Mouse (Mus musculus): ENCODE measurements at regions not wholly inside any gene's neighbourhood (a gene's known extent, or its start where the extent isn't known, plus 50 kb on each side); places are given as distances from the start of the nearest gene placed in this dataset.

GRCm38 (mm10) chr2:74106472-74106871 lies 195.3 kb upstream of the Atp5g3 start:
- no peak for DNase-seq (ENCODE audit: low read depth, low spot score)

GRCm38 (mm10) chr2:74099671-74100372 lies 188.7 kb upstream of the Atp5g3 start:
- DNase-seq (ENCODE audit: low read depth, low spot score), result no peak

GRCm38 (mm10) chr2:74096809-74097208 lies 185.7 kb upstream of the Atp5g3 start:
- DNase-seq (ENCODE audit: low read depth, low spot score), result no peak

GRCm38 (mm10) chr2:74093494-74093893 lies 182.4 kb upstream of the Atp5g3 start:
- no peak for DNase-seq (ENCODE audit: low read depth, low spot score)

GRCm38 (mm10) chr2:74087375-74087774 lies 176.2 kb upstream of the Atp5g3 start:
- no peak for DNase-seq (ENCODE audit: low read depth, low spot score)

- no peak for DNase-seq (ENCODE audit: low read depth, low spot score)
Observed at GRCm38 (mm10) chr2:74084971-74085370, 173.8 kb upstream of the Atp5g3 start.

GRCm38 (mm10) chr2:74076774-74077173 lies 165.6 kb upstream of the Atp5g3 start:
- DNase-seq (ENCODE audit: low read depth, low spot score), result no peak

GRCm38 (mm10) chr2:74075566-74075965 lies 164.4 kb upstream of the Atp5g3 start:
- no peak for DNase-seq (ENCODE audit: low read depth, low spot score)

- no peak for DNase-seq (ENCODE audit: low read depth, low spot score)
Observed at GRCm38 (mm10) chr2:74073396-74073795, 162.3 kb upstream of the Atp5g3 start.

GRCm38 (mm10) chr2:74066652-74067051 lies 155.5 kb upstream of the Atp5g3 start:
- peak; percentile 68 for DNase-seq (ENCODE audit: low read depth, low spot score)

GRCm38 (mm10) chr2:74064369-74064768 lies 153.2 kb upstream of the Atp5g3 start:
- no peak for DNase-seq (ENCODE audit: low read depth, low spot score)

GRCm38 (mm10) chr2:74063777-74064176 lies 152.7 kb upstream of the Atp5g3 start:
- DNase-seq (ENCODE audit: low read depth, low spot score), result peak; percentile 46

GRCm38 (mm10) chr2:74063302-74063701 lies 152.2 kb upstream of the Atp5g3 start:
- no peak for DNase-seq (ENCODE audit: low read depth, low spot score)

GRCm38 (mm10) chr2:74042430-74042829 lies 131.3 kb upstream of the Atp5g3 start:
- no peak for DNase-seq (ENCODE audit: low read depth, low spot score)

- DNase-seq (ENCODE audit: low read depth, low spot score), result no peak
Observed at GRCm38 (mm10) chr2:74039580-74039979, 128.5 kb upstream of the Atp5g3 start.

GRCm38 (mm10) chr2:74036043-74036442 lies 124.9 kb upstream of the Atp5g3 start:
- DNase-seq (ENCODE audit: low read depth, low spot score), result no peak

- no peak for DNase-seq (ENCODE audit: low read depth, low spot score)
Observed at GRCm38 (mm10) chr2:74032177-74033021, 121.3 kb upstream of the Atp5g3 start.

GRCm38 (mm10) chr2:74029938-74030337 lies 118.8 kb upstream of the Atp5g3 start:
- DNase-seq (ENCODE audit: low read depth, low spot score), result no peak

- DNase-seq (ENCODE audit: low read depth, low spot score), result peak; percentile 50
Observed at GRCm38 (mm10) chr2:74027404-74028104, 116.4 kb upstream of the Atp5g3 start.

GRCm38 (mm10) chr2:74015146-74015545 lies 104.0 kb upstream of the Atp5g3 start:
- no peak for DNase-seq (ENCODE audit: low read depth, low spot score)

GRCm38 (mm10) chr2:74014201-74014600 lies 103.1 kb upstream of the Atp5g3 start:
- DNase-seq (ENCODE audit: low read depth, low spot score), result no peak

GRCm38 (mm10) chr2:73998531-73998930 lies 87.4 kb upstream of the Atp5g3 start:
- DNase-seq (ENCODE audit: low read depth, low spot score), result no peak

Data from brain, embryonic 18.5 days (tissue).